Mouse (Mus musculus): Measurements from ENCODE around the gene Tnrc6c. TPM values are rescaled to one million over a fixed set of nuclear protein-coding genes. Genes with fewer than 3 reads are reported as not detected.

Gene Tnrc6c
- total and polyA plus RNA-seq, 2 experiments from 2014 or later = 19.9 to 71.6 TPM

- TF ChIP-seq CTCF (IDR thresholded peaks at IDR 0.05; ENCODE audit: low read depth) = no peak
- H3K27me3 ChIP-seq (ENCODE audit: insufficient read depth, low read length) = no peaks in the 10 kb centered on the region
- peaks cover 17% of the 10 kb centered on the region for H3K36me3 ChIP-seq (ENCODE audit: insufficient read depth)
- WGBS = 83% methylated on average over 7 of the region's 7 CpGs
- no peak overlapping the region for H3K4me2 ChIP-seq (ENCODE audit: low read depth)
- no peak for ATAC-seq
- H3K9ac ChIP-seq = no peak overlapping the region
- no peak overlapping the region for H3K27ac ChIP-seq (ENCODE audit: low read depth, low read length)
- no peaks in the 10 kb centered on the region for H3K4me1 ChIP-seq (ENCODE audit: insufficient read depth)
- no peak overlapping the region for H3K4me3 ChIP-seq (ENCODE audit: low read depth, low read length)
- no peak for DNase-seq
- H3K9me3 ChIP-seq (ENCODE audit: low read length) = no peaks in the 10 kb centered on the region
Observed at GRCm38 (mm10) chr11:117729798-117730489, 75.9 kb downstream of the Tnrc6c start.

GRCm38 (mm10) chr11:117730490-117730838 is 76.4 kb downstream of the Tnrc6c start:
- Histone ChIP-seq H3K27ac (ENCODE audit: low read depth, low read length) (no peak overlapping the region), H3K4me1 (ENCODE audit: insufficient read depth) (no peaks in the 10 kb centered on the region), H3K9me3 (ENCODE audit: low read length) (no peaks in the 10 kb centered on the region), H3K4me2 (ENCODE audit: low read depth) (no peak overlapping the region), H3K36me3 (ENCODE audit: insufficient read depth) (peaks cover 17% of the 10 kb centered on the region), H3K9ac (no peak overlapping the region), H3K27me3 (ENCODE audit: insufficient read depth, low read length) (no peaks in the 10 kb centered on the region), H3K4me3 (ENCODE audit: low read depth, low read length) (no peak overlapping the region)
- TF ChIP-seq CTCF (IDR thresholded peaks at IDR 0.05; ENCODE audit: low read depth) = no peak
- DNase-seq = no peak
- ATAC-seq = no peak
- WGBS = 77% methylated on average over 4 of the region's 4 CpGs

- H3K36me3 ChIP-seq (ENCODE audit: insufficient read depth) = peaks cover 25% of the 10 kb centered on the region
- no peaks in the 10 kb centered on the region for H3K4me1 ChIP-seq (ENCODE audit: insufficient read depth)
- no peak for DNase-seq
- H3K9ac ChIP-seq = no peak overlapping the region
- H3K4me3 ChIP-seq (ENCODE audit: low read depth, low read length) = no peak overlapping the region
- H3K4me2 ChIP-seq (ENCODE audit: low read depth) = no peak overlapping the region
- H3K27me3 ChIP-seq (ENCODE audit: insufficient read depth, low read length) = no peaks in the 10 kb centered on the region
- no peaks in the 10 kb centered on the region for H3K9me3 ChIP-seq (ENCODE audit: low read length)
- 86% methylated on average over 7 of the region's 7 CpGs for WGBS
- H3K27ac ChIP-seq (ENCODE audit: low read depth, low read length) = no peak overlapping the region
- no peak for TF ChIP-seq CTCF (IDR thresholded peaks at IDR 0.05; ENCODE audit: low read depth)
- no peak for ATAC-seq
Observed at GRCm38 (mm10) chr11:117731470-117731869, 77.4 kb downstream of the Tnrc6c start.

- Histone ChIP-seq H3K36me3 (ENCODE audit: insufficient read depth) (peaks cover 69% of the 10 kb centered on the region), H3K4me1 (ENCODE audit: insufficient read depth) (no peaks in the 10 kb centered on the region), H3K4me2 (ENCODE audit: low read depth) (no peak overlapping the region), H3K27me3 (ENCODE audit: insufficient read depth, low read length) (no peaks in the 10 kb centered on the region), H3K4me3 (ENCODE audit: low read depth, low read length) (no peak overlapping the region), H3K27ac (ENCODE audit: low read depth, low read length) (no peak overlapping the region), H3K9ac (no peak overlapping the region), H3K9me3 (ENCODE audit: low read length) (no peaks in the 10 kb centered on the region)
- 69% methylated on average over 5 of the region's 5 CpGs for WGBS
- TF ChIP-seq CTCF (IDR thresholded peaks at IDR 0.05; ENCODE audit: low read depth) = no peak
- DNase-seq = no peak
- ATAC-seq = no peak
Observed at GRCm38 (mm10) chr11:117736037-117736689, 82.1 kb downstream of the Tnrc6c start.

- Histone ChIP-seq H3K4me2 (ENCODE audit: low read depth) (no peak overlapping the region), H3K36me3 (ENCODE audit: insufficient read depth) (peaks cover 87% of the 10 kb centered on the region), H3K9me3 (ENCODE audit: low read length) (no peaks in the 10 kb centered on the region), H3K4me3 (ENCODE audit: low read depth, low read length) (no peak overlapping the region), H3K27me3 (ENCODE audit: insufficient read depth, low read length) (no peaks in the 10 kb centered on the region), H3K27ac (ENCODE audit: low read depth, low read length) (no peak overlapping the region), H3K4me1 (ENCODE audit: insufficient read depth) (no peaks in the 10 kb centered on the region), H3K9ac (no peak overlapping the region)
- DNase-seq (no peak), ATAC-seq (no peak)
- WGBS = 88% methylated on average over 5 of the region's 5 CpGs
- TF ChIP-seq CTCF (IDR thresholded peaks at IDR 0.05; ENCODE audit: low read depth) = no peak
Observed at GRCm38 (mm10) chr11:117738123-117738522, 84.0 kb downstream of the Tnrc6c start.

GRCm38 (mm10) chr11:117741128-117741527 is 87.0 kb downstream of the Tnrc6c start:
- Histone ChIP-seq H3K4me1 (ENCODE audit: insufficient read depth) (no peaks in the 10 kb centered on the region), H3K9me3 (ENCODE audit: low read length) (no peaks in the 10 kb centered on the region), H3K27me3 (ENCODE audit: insufficient read depth, low read length) (no peaks in the 10 kb centered on the region), H3K4me3 (ENCODE audit: low read depth, low read length) (no peak overlapping the region), H3K4me2 (ENCODE audit: low read depth) (no peak overlapping the region), H3K9ac (no peak overlapping the region), H3K27ac (ENCODE audit: low read depth, low read length) (no peak overlapping the region), H3K36me3 (ENCODE audit: insufficient read depth) (peaks cover 94% of the 10 kb centered on the region)
- no peak for TF ChIP-seq CTCF (IDR thresholded peaks at IDR 0.05; ENCODE audit: low read depth)
- no peak for DNase-seq
- no peak for ATAC-seq
- WGBS = 91% methylated on average over 6 of the region's 6 CpGs

- no peak overlapping the region for H3K4me2 ChIP-seq (ENCODE audit: low read depth)
- H3K4me1 ChIP-seq (ENCODE audit: insufficient read depth) = no peaks in the 10 kb centered on the region
- ATAC-seq = no peak
- no peak overlapping the region for H3K27ac ChIP-seq (ENCODE audit: low read depth, low read length)
- no peaks in the 10 kb centered on the region for H3K27me3 ChIP-seq (ENCODE audit: insufficient read depth, low read length)
- no peak for TF ChIP-seq CTCF (IDR thresholded peaks at IDR 0.05; ENCODE audit: low read depth)
- no peak overlapping the region for H3K4me3 ChIP-seq (ENCODE audit: low read depth, low read length)
- H3K9me3 ChIP-seq (ENCODE audit: low read length) = no peaks in the 10 kb centered on the region
- WGBS = 82% methylated on average over 8 of the region's 8 CpGs
- H3K9ac ChIP-seq = no peak overlapping the region
- H3K36me3 ChIP-seq (ENCODE audit: insufficient read depth) = peaks cover 92% of the 10 kb centered on the region
- DNase-seq = no peak
Observed at GRCm38 (mm10) chr11:117742243-117742642, 88.2 kb downstream of the Tnrc6c start.
